13 mouse cellular contexts compared by ENCODE assay signal in the genomic region with DNA sequence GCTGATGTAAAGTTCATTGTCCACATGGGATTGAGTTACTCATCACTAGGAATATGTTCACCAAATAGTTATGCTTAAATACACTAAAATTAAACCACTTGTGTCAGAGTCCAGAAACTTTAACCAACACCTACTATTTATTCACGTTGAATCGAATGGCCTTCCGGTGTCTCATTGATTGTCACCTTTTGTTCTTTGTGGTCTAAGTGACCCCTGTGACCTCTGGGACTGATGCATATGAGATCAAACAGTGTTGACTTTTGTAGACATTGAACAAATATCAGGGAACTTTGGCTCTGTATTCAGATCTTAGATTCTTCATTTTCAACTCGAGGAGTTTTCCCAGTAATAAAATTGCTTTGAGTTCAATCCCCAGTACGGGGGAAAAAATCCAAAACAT. TPM values are rescaled to one million over a fixed set of nuclear protein-coding genes. Genes with fewer than 3 reads are reported as not detected.
DNase-seq lines count a peak whose midpoint lies in the region; ATAC-seq and TF ChIP-seq lines count a peak whose summit lies in the region.
"Not testable (repeated sequence)": the region's sequence is repeated elsewhere in the genome, so short reads cannot be mapped to it uniquely, and the experiment has no call there.
"Had no signal": no experiment of that assay in that cellular context is flagged by ENCODE, and none has a peak within 500 bp of the region (broad histone marks: within the 10 kb centered on the region; RNA-seq: fewer than 3 reads in every experiment).

No protein-coding gene starts in this region.

- H3K27ac ChIP-seq in liver, embryonic 11.5 days (ENCODE audit: low read depth, low read length); liver, embryonic 12.5 days; liver, embryonic 13.5 days; liver, embryonic 14.5 days; liver, embryonic 15.5 days (replicated peaks); liver, embryonic 16.5 days (ENCODE audit: low read length); liver, postnatal 0 days (ENCODE audit: low read depth): not testable (repeated sequence)

- ATAC-seq in liver, embryonic 11.5 days (replicated peaks; ENCODE audit: low FRiP score) = peak; percentile 63; the same call in 1 of the 2 replicates
- peak; percentile 62; the same call in 1 of the 2 replicates for ATAC-seq in liver, embryonic 12.5 days
- ATAC-seq in liver, embryonic 13.5 days (ENCODE audit: low read depth) = peak; percentile 70
- ATAC-seq in liver, embryonic 14.5 days (ENCODE audit: insufficient read depth) = peak; percentile 53
- ATAC-seq in liver, embryonic 15.5 days (ENCODE audit: insufficient read depth) = peak; percentile 61; the same call in 1 of the 2 replicates
- ATAC-seq in liver, embryonic 16.5 days (ENCODE audit: low read depth) = peak; percentile 69
- ATAC-seq in liver, postnatal 0 days = peak; percentile 82

- H3K9ac ChIP-seq in liver, embryonic 11.5 days (ENCODE audit: low read depth, low read length); liver, embryonic 12.5 days; liver, embryonic 13.5 days; liver, embryonic 14.5 days (replicated peaks); liver, embryonic 15.5 days; liver, embryonic 16.5 days (ENCODE audit: low read depth, low read length); liver, postnatal 0 days (replicated peaks): not testable (repeated sequence)

- not testable (repeated sequence) for H3K9me3 ChIP-seq in liver, embryonic 11.5 days (ENCODE audit: control insufficient read depth, low read length); liver, embryonic 12.5 days (replicated peaks); liver, embryonic 13.5 days (replicated peaks); liver, embryonic 14.5 days (ENCODE audit: control insufficient read depth, low read length); liver, embryonic 15.5 days (replicated peaks); liver, embryonic 16.5 days (replicated peaks; ENCODE audit: control insufficient read depth, low read length); liver, postnatal 0 days (ENCODE audit: low read length)

- H3K27me3 ChIP-seq in liver, embryonic 11.5 days (replicated peaks; ENCODE audit: control insufficient read depth, insufficient read depth, low read length); liver, embryonic 12.5 days (replicated peaks); liver, embryonic 13.5 days; liver, embryonic 14.5 days (ENCODE audit: control insufficient read depth, insufficient read depth, low read length); liver, embryonic 15.5 days; liver, embryonic 16.5 days (ENCODE audit: control insufficient read depth, insufficient read depth, low read depth, low read length); liver, postnatal 0 days (ENCODE audit: insufficient read depth, low read length): not testable (repeated sequence)

- not testable (repeated sequence) for DNase-seq in liver, embryonic 11.5 days (ENCODE audit: low spot score); liver, embryonic 13.5 days; liver, embryonic 14.5 days (ENCODE audit: low read depth in 3 of 3, low spot score in 3 of 3); liver, postnatal 0 days

- not testable (repeated sequence) for H3K4me3 ChIP-seq in liver, embryonic 11.5 days (ENCODE audit: low read depth, low read length); liver, embryonic 12.5 days; liver, embryonic 13.5 days (replicated peaks); liver, embryonic 14.5 days (ENCODE audit: insufficient read depth in 1 of 2, low read depth in 2 of 2, low read length in 2 of 2); liver, embryonic 15.5 days (replicated peaks); liver, embryonic 16.5 days (ENCODE audit: low read depth, low read length); liver, postnatal 0 days (ENCODE audit: low read depth, low read length)

- no CpG with 5 or more reads among the region's 5 CpGs for WGBS in liver, embryonic 11.5 days
- WGBS in liver, embryonic 12.5 days (ENCODE audit: insufficient replicate concordance) = no CpG with 5 or more reads among the region's 5 CpGs
- WGBS in liver, embryonic 13.5 days (ENCODE audit: insufficient replicate concordance) = no CpG with 5 or more reads among the region's 5 CpGs
- no CpG with 5 or more reads among the region's 5 CpGs for WGBS in liver, embryonic 14.5 days (ENCODE audit: insufficient replicate concordance)
- no CpG with 5 or more reads among the region's 5 CpGs for WGBS in liver, embryonic 15.5 days (ENCODE audit: insufficient replicate concordance)
- no CpG with 5 or more reads among the region's 5 CpGs for WGBS in liver, embryonic 16.5 days (ENCODE audit: insufficient replicate concordance)
- WGBS in liver, postnatal 0 days (ENCODE audit: insufficient replicate concordance) = no CpG with 5 or more reads among the region's 5 CpGs

- not testable (repeated sequence) for TF ChIP-seq CTCF in liver, embryonic 14.5 days (IDR thresholded peaks at IDR 0.05; ENCODE audit: low read depth); liver, postnatal 0 days (IDR thresholded peaks at IDR 0.05; ENCODE audit: low read depth)

- not testable (repeated sequence) for H3K36me3 ChIP-seq in liver, embryonic 11.5 days (ENCODE audit: control insufficient read depth, insufficient read depth, low read length); liver, embryonic 12.5 days; liver, embryonic 13.5 days; liver, embryonic 14.5 days (replicated peaks; ENCODE audit: control insufficient read depth, insufficient read depth, low read depth); liver, embryonic 15.5 days (replicated peaks); liver, embryonic 16.5 days (ENCODE audit: control insufficient read depth, insufficient read depth); liver, postnatal 0 days (replicated peaks; ENCODE audit: insufficient read depth, low read length)

- H3K4me2 ChIP-seq in liver, embryonic 11.5 days; liver, embryonic 12.5 days; liver, embryonic 13.5 days; liver, embryonic 14.5 days (ENCODE audit: low read depth); liver, embryonic 15.5 days; liver, embryonic 16.5 days (ENCODE audit: low read depth, low read length); liver, postnatal 0 days (ENCODE audit: low read depth, low read length): not testable (repeated sequence)

- not testable (repeated sequence) for TF ChIP-seq EP300 in liver, embryonic 14.5 days (IDR thresholded peaks at IDR 0.05; ENCODE audit: low read depth); liver, postnatal 0 days (IDR thresholded peaks at IDR 0.05; ENCODE audit: low read depth)

- not testable (repeated sequence) for H3K4me1 ChIP-seq in liver, embryonic 11.5 days (replicated peaks; ENCODE audit: control insufficient read depth, insufficient read depth, low read length); liver, embryonic 12.5 days; liver, embryonic 13.5 days (replicated peaks); liver, embryonic 14.5 days (replicated peaks; ENCODE audit: control insufficient read depth in 2 of 2, insufficient read depth in 2 of 2, low read length in 1 of 2); liver, embryonic 15.5 days (replicated peaks); liver, embryonic 16.5 days (ENCODE audit: control insufficient read depth, low read depth, low read length); liver, postnatal 0 days (ENCODE audit: insufficient read depth)

RNA-seq across cellular contexts. Expression of gene Hsd3b4, which starts 3.1 kb away (rescaled TPM):
- polyA plus RNA-seq in liver, embryonic 11.5 days (2014; fragmentation: Nextera tagmentation; extraction: Ambion mirVana) = 0.11 and 0.22 TPM in 2 replicates
- polyA plus RNA-seq in liver, embryonic 12.5 days (2016; fragmentation: Nextera tagmentation; extraction: Ambion mirVana) = 0.08 TPM in 2 replicates
- polyA plus RNA-seq in liver, embryonic 13.5 days (2015; fragmentation: Nextera tagmentation; extraction: Ambion mirVana) = 0.17 and 0.31 TPM in 2 replicates
- polyA plus RNA-seq in liver, embryonic 14.5 days (2012; rRNA removed) = 0.11 and 0.16 TPM in 2 replicates
- 0.20 TPM in 1 of 2 replicates, not detected in the other for polyA plus RNA-seq in liver, embryonic 14.5 days (2014; fragmentation: Nextera tagmentation; extraction: Ambion mirVana)
- 0.13 and 0.15 TPM in 2 replicates for polyA plus RNA-seq in liver, embryonic 15.5 days (2015; fragmentation: Nextera tagmentation; extraction: Ambion mirVana)
- polyA plus RNA-seq in liver, embryonic 16.5 days (2015; fragmentation: Nextera tagmentation; extraction: Ambion mirVana) = 0.12 TPM in 1 of 2 replicates, not detected in the other
- polyA plus RNA-seq in liver, postnatal 0 days (2015; fragmentation: Nextera tagmentation; extraction: Ambion mirVana) = 0.07 and 0.40 TPM in 2 replicates
- polyA plus RNA-seq: activated CD4-positive, CD25-positive, alpha-beta regulatory T cell, adult 4 months; adrenal gland, adult 2 months; brain, embryonic 14.5 days; C2C12; CD4-positive, CD25-positive, alpha-beta regulatory T cell, adult 4 months; G1E had no signal

RNA-seq across cellular contexts. Expression of gene Gm4450, which starts 50.3 kb away (rescaled TPM):
- polyA plus RNA-seq in liver, embryonic 11.5 days (2014; fragmentation: Nextera tagmentation; extraction: Ambion mirVana) = not detected in 2 replicates
- not detected in 2 replicates for polyA plus RNA-seq in liver, embryonic 12.5 days (2016; fragmentation: Nextera tagmentation; extraction: Ambion mirVana)
- not detected in 2 replicates for polyA plus RNA-seq in liver, embryonic 13.5 days (2015; fragmentation: Nextera tagmentation; extraction: Ambion mirVana)
- polyA plus RNA-seq in liver, embryonic 14.5 days (2012; rRNA removed) = not detected in 2 replicates
- not detected in 2 replicates for polyA plus RNA-seq in liver, embryonic 14.5 days (2014; fragmentation: Nextera tagmentation; extraction: Ambion mirVana)
- polyA plus RNA-seq in liver, embryonic 15.5 days (2015; fragmentation: Nextera tagmentation; extraction: Ambion mirVana) = not detected in 2 replicates
- polyA plus RNA-seq in liver, embryonic 16.5 days (2015; fragmentation: Nextera tagmentation; extraction: Ambion mirVana) = not detected in 2 replicates
- 0.13 TPM in 1 of 2 replicates, not detected in the other for polyA plus RNA-seq in liver, postnatal 0 days (2015; fragmentation: Nextera tagmentation; extraction: Ambion mirVana)
- polyA plus RNA-seq: activated CD4-positive, CD25-positive, alpha-beta regulatory T cell, adult 4 months; adrenal gland, adult 2 months; brain, embryonic 14.5 days; C2C12; CD4-positive, CD25-positive, alpha-beta regulatory T cell, adult 4 months; G1E had no signal
